18 mouse cellular contexts compared by ENCODE assay signal in the genomic region with DNA sequence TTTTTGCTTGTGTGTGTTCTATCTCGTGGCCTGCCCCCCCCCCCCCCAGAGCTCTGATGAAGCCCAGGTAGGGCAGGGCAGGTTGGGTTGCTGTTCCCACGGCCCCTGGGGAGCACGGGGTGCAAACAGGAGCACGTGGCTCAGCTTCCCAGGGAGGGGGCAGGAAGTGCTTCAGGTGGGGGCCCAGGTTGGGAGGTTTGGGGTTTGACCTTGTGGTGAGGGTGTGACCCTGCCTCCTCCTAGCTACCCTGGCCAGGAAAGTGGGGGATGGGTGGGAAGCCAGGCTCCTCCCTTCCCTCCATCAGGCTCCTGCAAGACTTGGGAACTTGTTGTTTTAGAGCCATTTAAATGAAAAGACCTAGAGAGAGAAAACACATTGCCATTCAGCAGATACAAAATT. TPM values are rescaled to one million over a fixed set of nuclear protein-coding genes. Genes with fewer than 3 reads are reported as not detected.
DNase-seq lines count a peak whose midpoint lies in the region; ATAC-seq and TF ChIP-seq lines count a peak whose summit lies in the region.
"Had no signal": no experiment of that assay in that cellular context is flagged by ENCODE, and none has a peak within 500 bp of the region (broad histone marks: within the 10 kb centered on the region; RNA-seq: fewer than 3 reads in every experiment).

No protein-coding gene starts in this region.

- H3K27me3 ChIP-seq in midbrain, embryonic 11.5 days (ENCODE audit: control insufficient read depth, insufficient read depth, low read length), result peaks cover 6% of the 10 kb centered on the region
- H3K27me3 ChIP-seq: forebrain, embryonic 15.5 days had no signal

- H3K4me3 ChIP-seq in ES-E14 (ENCODE audit: insufficient read depth in 1 of 2, low read depth in 1 of 2, low read length in 2 of 2, poor library complexity in 1 of 2, severe bottlenecking in 1 of 2), result no peak overlapping the region; a peak in 2 of 4 replicates
- H3K4me3 ChIP-seq in midbrain, embryonic 11.5 days (ENCODE audit: low read depth, low read length), result no peak overlapping the region
- H3K4me3 ChIP-seq: forebrain, embryonic 15.5 days; heart, embryonic 13.5 days; limb, embryonic 15.5 days had no signal

- no peak for ATAC-seq in midbrain, embryonic 11.5 days (ENCODE audit: low FRiP score)
- ATAC-seq: forebrain, embryonic 15.5 days had no signal

- H3K9me3 ChIP-seq in ES-E14 (ENCODE audit: control insufficient read depth, insufficient read depth, low read depth, low read length), result no peaks in the 10 kb centered on the region
- no peaks in the 10 kb centered on the region for H3K9me3 ChIP-seq in midbrain, embryonic 11.5 days (ENCODE audit: control insufficient read depth, low read length)
- H3K9me3 ChIP-seq: forebrain, embryonic 15.5 days; heart, embryonic 13.5 days; limb, embryonic 15.5 days had no signal

- peak; percentile 93 for DNase-seq in heart, adult 11 months
- no peak for DNase-seq in heart, adult 9 months (ENCODE audit: low spot score in 2 of 2)
- no peak for DNase-seq in ES-E14 (ENCODE audit: low read depth, low spot score)
- DNase-seq in spleen, adult 12 weeks (ENCODE audit: low spot score), result peak; percentile 54
- peak; percentile 78 for DNase-seq in thymus, postnatal 25 days
- DNase-seq in midbrain, embryonic 11.5 days (ENCODE audit: low spot score, missing footprints), result no peak
- no peak for DNase-seq in left cerebral cortex, adult 11 months (ENCODE audit: low spot score)
- no peak for DNase-seq in ovary, adult 18-20 months (ENCODE audit: low spot score)
- DNase-seq: adrenal gland, adult 2 months; cerebellum, adult 2 months; gastrocnemius, postnatal 10 days; kidney, adult 9 months; right cerebral cortex, postnatal 14 days had no signal

- peak overlapping the region; percentile 22; the same call in 1 of the 2 replicates for H3K9ac ChIP-seq in ES-E14 (ENCODE audit: insufficient read depth, low read depth, low read length, poor library complexity, severe bottlenecking)
- no peak overlapping the region for H3K9ac ChIP-seq in midbrain, embryonic 11.5 days (ENCODE audit: low read length)
- H3K9ac ChIP-seq: forebrain, embryonic 15.5 days; heart, embryonic 13.5 days; limb, embryonic 15.5 days had no signal

- H3K4me2 ChIP-seq in midbrain, embryonic 11.5 days, result no peak overlapping the region
- H3K4me2 ChIP-seq: forebrain, embryonic 15.5 days; heart, embryonic 13.5 days; limb, embryonic 15.5 days had no signal

- in situ Hi-C loops in ES-E14 (cut with MboI; ENCODE audit: low sequenced_read_pairs in 2 of 2, unreplicated experiment in 2 of 2), result no loop called here

- peaks cover 2 to 25% of the 10 kb centered on the region in 2 experiments; a peak in 3 of 4 replicates for H3K4me1 ChIP-seq in ES-E14 (ENCODE audit: control insufficient read depth in 2 of 2, insufficient read depth in 2 of 2, low read length in 2 of 2, poor library complexity in 1 of 2)
- H3K4me1 ChIP-seq in midbrain, embryonic 11.5 days (ENCODE audit: control insufficient read depth, insufficient read depth, low read length), result no peaks in the 10 kb centered on the region
- H3K4me1 ChIP-seq: forebrain, embryonic 15.5 days; heart, embryonic 13.5 days had no signal

- no peak overlapping the region for H3K27ac ChIP-seq in ES-E14 (ENCODE audit: insufficient read depth, low read depth, low read length, poor library complexity, severe bottlenecking)
- no peak overlapping the region for H3K27ac ChIP-seq in midbrain, embryonic 11.5 days (ENCODE audit: low read depth, low read length)
- H3K27ac ChIP-seq: forebrain, embryonic 15.5 days; heart, embryonic 13.5 days; limb, embryonic 15.5 days had no signal

- no peaks in the 10 kb centered on the region for H3K36me3 ChIP-seq in ES-E14 (ENCODE audit: control insufficient read depth, insufficient read depth, low read length, poor library complexity, severe bottlenecking)
- no peaks in the 10 kb centered on the region for H3K36me3 ChIP-seq in midbrain, embryonic 11.5 days (ENCODE audit: control insufficient read depth, insufficient read depth, low read length)
- H3K36me3 ChIP-seq: heart, embryonic 13.5 days; limb, embryonic 15.5 days had no signal

- 48% methylated on average over 4 of the region's 4 CpGs for WGBS in midbrain, embryonic 11.5 days

TF ChIP-seq in ES-E14, 5 proteins besides CTCF, POLR2A, EP300 and RAD21:
- TF ChIP-seq ZNF384 (IDR thresholded peaks at IDR 0.05; ENCODE audit: low read depth, low read length), result no peak
- TF ChIP-seq ZC3H11A (IDR thresholded peaks at IDR 0.05; ENCODE audit: borderline replicate concordance, low read depth, low read length), result no peak
- no peak for TF ChIP-seq CHD2 (IDR thresholded peaks at IDR 0.05; ENCODE audit: low read depth, low read length)
- TF ChIP-seq HCFC1 (IDR thresholded peaks at IDR 0.05; ENCODE audit: borderline replicate concordance, insufficient read depth, low read length), result no peak
- TF ChIP-seq MAFK (IDR thresholded peaks at IDR 0.05; ENCODE audit: insufficient read depth, low read depth, low read length), result no peak
TF ChIP-seq in ES-E14: peak in this region for 0.

RNA-seq across cellular contexts. Expression of a gene that starts 23.3 kb away (rescaled TPM):
- total RNA-seq in ES-E14 (2012; rRNA removed), result 13.6 and 29.4 TPM in 2 replicates
- polyA plus RNA-seq in midbrain, embryonic 11.5 days (2014; fragmentation: Nextera tagmentation; extraction: Ambion mirVana), result 5.1 and 5.2 TPM in 2 replicates

RNA-seq across cellular contexts. Expression of a gene that starts 39.8 kb away (rescaled TPM):
- total RNA-seq in ES-E14 (2012; rRNA removed), result 3.5 and 6.9 TPM in 2 replicates
- 0.14 TPM in 1 of 2 replicates, not detected in the other for polyA plus RNA-seq in midbrain, embryonic 11.5 days (2014; fragmentation: Nextera tagmentation; extraction: Ambion mirVana)
- polyA plus RNA-seq: hindbrain, embryonic 11.5 days had no signal

RNA-seq across cellular contexts. Expression of a gene that starts 54.4 kb away (rescaled TPM):
- not detected in 2 replicates for total RNA-seq in ES-E14 (2012; rRNA removed)
- not detected in 2 replicates for polyA plus RNA-seq in midbrain, embryonic 11.5 days (2014; fragmentation: Nextera tagmentation; extraction: Ambion mirVana)
- total RNA-seq: gastrocnemius, postnatal 10 days had no signal
- polyA plus RNA-seq: adrenal gland, adult 2 months; heart, embryonic 13.5 days; limb, embryonic 15.5 days; stomach, embryonic 14.5 days had no signal

Comparison
In these comparisons a context has a peak if more than half of its experiments do, and no peak if none do; other contexts are left out.
1. DNase-seq: peak in heart, adult 11 months (single experiment), spleen, adult 12 weeks (single experiment) and thymus, postnatal 25 days (single experiment); none in heart, adult 9 months (0 of 2), ES-E14 (single experiment), midbrain, embryonic 11.5 days (single experiment), left cerebral cortex, adult 11 months (single experiment) and ovary, adult 18-20 months (single experiment).